Mouse (Mus musculus) hindbrain, embryonic 11.5 days (tissue): ENCODE data around the gene Slc16a3. TPM values are rescaled to one million over a fixed set of nuclear protein-coding genes. Genes with fewer than 3 reads are reported as not detected.

Experiments
- ATAC-seq: fragments of 200-750 bp; cut with Nextera tagmentation; 2 replicates; pipeline ENCODE4 v1.8.0; 2017; ENCODE audit warnings: mild to moderate bottlenecking, moderate TSS enrichment, moderate library complexity; ENCODE audit not compliant: low FRiP score
- DNase-seq: peaks from one replicate; pipeline ENCODE4 v3.0.0-alpha.2; 2015; ENCODE audit warnings: low spot score
- H3K27ac ChIP-seq: fragments of 300-500 bp; sonication (generic); 2 replicates; pipeline ENCODE4 v1.5.1; 2014; ENCODE audit warnings: mild to moderate bottlenecking, low read depth, low read length
- H3K27me3 ChIP-seq: fragments of 300-500 bp; sonication (generic); 2 replicates; pipeline ENCODE4 v1.6.1; 2014; ENCODE audit warnings: mild to moderate bottlenecking, low read length, moderate library complexity, mixed read lengths; ENCODE audit not compliant: control insufficient read depth, insufficient read depth
- H3K36me3 ChIP-seq: fragments of 300-500 bp; sonication (generic); 2 replicates; pipeline ENCODE4 v1.6.1; 2014; ENCODE audit warnings: mild to moderate bottlenecking, low read length, moderate library complexity, mixed read lengths; ENCODE audit not compliant: control insufficient read depth, insufficient read depth
- H3K4me1 ChIP-seq: fragments of 300-500 bp; sonication (generic); replicated peaks from 2 replicates; pipeline ENCODE4 v1.6.1; 2014; ENCODE audit warnings: low read length, mixed read lengths; ENCODE audit not compliant: control insufficient read depth, insufficient read depth
- H3K4me2 ChIP-seq: fragments of 300-500 bp; sonication (generic); replicated peaks from 2 replicates; pipeline ENCODE4 v1.6.1; 2014; ENCODE audit warnings: mild to moderate bottlenecking, low read depth, low read length
- H3K4me3 ChIP-seq: fragments of 300-500 bp; sonication (generic); 2 replicates; pipeline ENCODE4 v1.5.1; 2014; ENCODE audit warnings: low read depth, low read length
- H3K9ac ChIP-seq: fragments of 300-500 bp; sonication (generic); 2 replicates; pipeline ENCODE4 v1.6.1; 2014; ENCODE audit warnings: low read depth, low read length
- H3K9me3 ChIP-seq: fragments of 300-500 bp; sonication (generic); 2 replicates; pipeline ENCODE4 v1.6.1; 2016; ENCODE audit warnings: low read length; ENCODE audit not compliant: control insufficient read depth
- WGBS: fragments of 180-500 bp; shearing (Covaris S2); extraction: QIAGEN DNeasy Blood & Tissue Kit; methylation state at CpG from one replicate; pipeline ENCODE4 v1.1.7; 2014; 5-methylcytosine and 5-hydroxymethylcytosine counted together
- polyA plus RNA-seq: library from polyadenylated mRNA; unstranded; fragments of >200 nt; fragmentation: Nextera tagmentation; extraction: Ambion mirVana; gene quantifications from 2 replicates; pipeline ENCODE4 v1.2.1, GENCODE M21; 2014

The Slc16a3 gene
- polyA plus RNA-seq, 1 experiment from 2014 or later: 25.8 TPM

GRCm38 (mm10) chr11:120990126-120990781, 42.0 kb downstream of the Slc16a3 start:
- peak; percentile 63 for DNase-seq
- Histone ChIP-seq H3K4me1 (peaks cover 4% of the 10 kb centered on the region), H3K36me3 (no peaks in the 10 kb centered on the region), H3K9ac (peak overlapping the region; percentile 99), H3K9me3 (no peaks in the 10 kb centered on the region), H3K4me2 (peak overlapping the region; percentile 87), H3K27ac (peak overlapping the region; percentile 98), H3K4me3 (peak overlapping the region; percentile 96), H3K27me3 (no peaks in the 10 kb centered on the region)
- peak; percentile 56 for ATAC-seq
- 2% methylated on average over 22 of the region's 35 CpGs for WGBS

- peaks cover 4% of the 10 kb centered on the region for H3K4me1 ChIP-seq
- DNase-seq (peak; percentile 99), ATAC-seq (peak; percentile 90)
- WGBS: under 1% methylated on average over 58 of the region's 59 CpGs
- H3K36me3 ChIP-seq: no peaks in the 10 kb centered on the region
- H3K27me3 ChIP-seq: no peaks in the 10 kb centered on the region
- peak within 1 kb of the TSS; percentile 87 for H3K4me2 ChIP-seq
- peak within 1 kb of the TSS; percentile 98 for H3K27ac ChIP-seq
- no peaks in the 10 kb centered on the region for H3K9me3 ChIP-seq
- H3K9ac ChIP-seq: peak within 1 kb of the TSS; percentile 99
- H3K4me3 ChIP-seq: peak within 1 kb of the TSS; percentile 96
These were observed 42.8 kb downstream of the Slc16a3 start, which contains the start of gene Csnk1d for GRCm38 (mm10) chr11:120990951-120991526. Gene Csnk1d (minus strand): TSS chr11:120991330.

GRCm38 (mm10) chr11:120991791-120992190, 43.5 kb downstream of the Slc16a3 start:
- Histone ChIP-seq H3K4me2 (peak overlapping the region; percentile 39), H3K4me1 (peaks cover 4% of the 10 kb centered on the region), H3K27ac (no peak overlapping the region), H3K36me3 (no peaks in the 10 kb centered on the region), H3K9me3 (no peaks in the 10 kb centered on the region), H3K27me3 (no peaks in the 10 kb centered on the region), H3K9ac (peak overlapping the region; percentile 64), H3K4me3 (peak overlapping the region; percentile 96)
- DNase-seq (no peak), ATAC-seq (peak; percentile 30; the same call in 1 of the 2 replicates)
- 77% methylated on average over 3 of the region's 3 CpGs for WGBS

GRCm38 (mm10) chr11:120993080-120993479, 44.8 kb downstream of the Slc16a3 start:
- no peak overlapping the region for H3K9ac ChIP-seq
- no peak overlapping the region for H3K4me2 ChIP-seq
- H3K27me3 ChIP-seq: no peaks in the 10 kb centered on the region
- H3K27ac ChIP-seq: no peak overlapping the region
- ATAC-seq (no peak), DNase-seq (no peak)
- no peaks in the 10 kb centered on the region for H3K36me3 ChIP-seq
- H3K4me1 ChIP-seq: peaks cover 4% of the 10 kb centered on the region
- no peak overlapping the region for H3K4me3 ChIP-seq
- H3K9me3 ChIP-seq: no peaks in the 10 kb centered on the region
- 95% methylated on average over 3 of the region's 3 CpGs for WGBS

- WGBS: 93% methylated on average over 5 of the region's 5 CpGs
- no peaks in the 10 kb centered on the region for H3K9me3 ChIP-seq
- no peaks in the 10 kb centered on the region for H3K27me3 ChIP-seq
- DNase-seq (no peak), ATAC-seq (no peak)
- no peak overlapping the region for H3K4me3 ChIP-seq
- H3K4me1 ChIP-seq: peaks cover 4% of the 10 kb centered on the region
- no peak overlapping the region for H3K9ac ChIP-seq
- no peak overlapping the region for H3K27ac ChIP-seq
- no peak overlapping the region for H3K4me2 ChIP-seq
- H3K36me3 ChIP-seq: no peaks in the 10 kb centered on the region
These were observed 45.3 kb downstream of the Slc16a3 start for GRCm38 (mm10) chr11:120993586-120993985.

- ATAC-seq: no peak
- Histone ChIP-seq H3K36me3 (no peaks in the 10 kb centered on the region), H3K9me3 (no peaks in the 10 kb centered on the region), H3K27me3 (no peaks in the 10 kb centered on the region), H3K4me2 (no peak overlapping the region), H3K9ac (no peak overlapping the region), H3K4me3 (no peak overlapping the region), H3K4me1 (no peaks in the 10 kb centered on the region; the same call in none of the 2 replicates), H3K27ac (no peak overlapping the region)
- WGBS: 80% methylated on average over 6 of the region's 6 CpGs
- no peak for DNase-seq
These were observed 46.5 kb downstream of the Slc16a3 start for GRCm38 (mm10) chr11:120994741-120995140.

- Histone ChIP-seq H3K27ac (no peak overlapping the region), H3K27me3 (no peaks in the 10 kb centered on the region), H3K4me1 (no peaks in the 10 kb centered on the region), H3K9ac (no peak overlapping the region), H3K4me3 (no peak overlapping the region), H3K36me3 (no peaks in the 10 kb centered on the region), H3K9me3 (no peaks in the 10 kb centered on the region), H3K4me2 (no peak overlapping the region)
- ATAC-seq: no peak
- 71% methylated on average over 4 of the region's 4 CpGs for WGBS
- no peak for DNase-seq
These were observed 53.7 kb downstream of the Slc16a3 start for GRCm38 (mm10) chr11:121001966-121002365.

- H3K27me3 ChIP-seq: no peaks in the 10 kb centered on the region
- ATAC-seq (no peak), DNase-seq (no peak)
- no peak overlapping the region for H3K4me2 ChIP-seq
- WGBS: 72% methylated on average over 5 of the region's 5 CpGs
- H3K4me3 ChIP-seq: no peak overlapping the region
- H3K9ac ChIP-seq: no peak overlapping the region
- H3K36me3 ChIP-seq: no peaks in the 10 kb centered on the region
- no peaks in the 10 kb centered on the region for H3K4me1 ChIP-seq
- no peak overlapping the region for H3K27ac ChIP-seq
- no peaks in the 10 kb centered on the region for H3K9me3 ChIP-seq
These were observed 56.0 kb downstream of the Slc16a3 start for GRCm38 (mm10) chr11:121004281-121004680.

- no peak overlapping the region for H3K4me3 ChIP-seq
- WGBS: 83% methylated on average over 6 of the region's 6 CpGs
- H3K27me3 ChIP-seq: no peaks in the 10 kb centered on the region
- DNase-seq (no peak), ATAC-seq (no peak)
- no peak overlapping the region for H3K27ac ChIP-seq
- no peak overlapping the region for H3K4me2 ChIP-seq
- H3K9ac ChIP-seq: no peak overlapping the region
- H3K9me3 ChIP-seq: no peaks in the 10 kb centered on the region
- no peaks in the 10 kb centered on the region for H3K36me3 ChIP-seq
- H3K4me1 ChIP-seq: no peaks in the 10 kb centered on the region
These were observed 57.9 kb downstream of the Slc16a3 start for GRCm38 (mm10) chr11:121006184-121006583.
